Mouse (Mus musculus) forebrain, embryonic 12.5 days (tissue): ENCODE measurements around the gene T2. TPM values are rescaled to one million over a fixed set of nuclear protein-coding genes. Genes with fewer than 3 reads are reported as not detected.

Source experiments
- ATAC-seq: fragments of 200-750 bp; cut with Nextera tagmentation; 2 replicates; pipeline ENCODE4 v1.8.0; 2017; ENCODE audit warnings: moderate TSS enrichment; ENCODE audit not compliant: low FRiP score
- H3K27ac ChIP-seq: fragments of 300-500 bp; sonication (generic); 2 replicates; pipeline ENCODE4 v1.5.1; 2016; ENCODE audit warnings: mild to moderate bottlenecking
- H3K27me3 ChIP-seq: fragments of 300-500 bp; sonication (generic); 2 replicates; pipeline ENCODE4 v1.6.1; 2016; ENCODE audit warnings: mild to moderate bottlenecking
- H3K36me3 ChIP-seq: fragments of 300-500 bp; sonication (generic); replicated peaks from 2 replicates; pipeline ENCODE4 v1.6.1; 2016; ENCODE audit warnings: mild to moderate bottlenecking
- H3K4me1 ChIP-seq: fragments of 300-500 bp; sonication (generic); 2 replicates; pipeline ENCODE4 v1.6.1; 2016
- H3K4me2 ChIP-seq: fragments of 300-500 bp; sonication (generic); 2 replicates; pipeline ENCODE4 v1.6.1; 2016; ENCODE audit warnings: mild to moderate bottlenecking, moderate library complexity
- H3K4me3 ChIP-seq: fragments of 300-500 bp; sonication (generic); replicated peaks from 2 replicates; pipeline ENCODE4 v1.5.1; 2016; ENCODE audit warnings: mild to moderate bottlenecking
- H3K9ac ChIP-seq: fragments of 300-500 bp; sonication (generic); 2 replicates; pipeline ENCODE4 v1.6.1; 2016; ENCODE audit warnings: mild to moderate bottlenecking
- H3K9me3 ChIP-seq: fragments of 300-500 bp; sonication (generic); 2 replicates; pipeline ENCODE4 v1.6.1; 2016
- WGBS: fragments of 180-500 bp; shearing (Covaris S2); methylation state at CpG from one replicate; pipeline ENCODE4 v1.1.7; 2016; 5-methylcytosine and 5-hydroxymethylcytosine counted together
- polyA plus RNA-seq: library from polyadenylated mRNA; unstranded; fragments of >200 nt; fragmentation: Nextera tagmentation; extraction: Ambion mirVana; gene quantifications from 2 replicates; pipeline ENCODE4 v1.2.1, GENCODE M21; 2016

Gene T2
- polyA plus RNA-seq, 1 experiment from 2014 or later = 0.55 TPM

DNA sequence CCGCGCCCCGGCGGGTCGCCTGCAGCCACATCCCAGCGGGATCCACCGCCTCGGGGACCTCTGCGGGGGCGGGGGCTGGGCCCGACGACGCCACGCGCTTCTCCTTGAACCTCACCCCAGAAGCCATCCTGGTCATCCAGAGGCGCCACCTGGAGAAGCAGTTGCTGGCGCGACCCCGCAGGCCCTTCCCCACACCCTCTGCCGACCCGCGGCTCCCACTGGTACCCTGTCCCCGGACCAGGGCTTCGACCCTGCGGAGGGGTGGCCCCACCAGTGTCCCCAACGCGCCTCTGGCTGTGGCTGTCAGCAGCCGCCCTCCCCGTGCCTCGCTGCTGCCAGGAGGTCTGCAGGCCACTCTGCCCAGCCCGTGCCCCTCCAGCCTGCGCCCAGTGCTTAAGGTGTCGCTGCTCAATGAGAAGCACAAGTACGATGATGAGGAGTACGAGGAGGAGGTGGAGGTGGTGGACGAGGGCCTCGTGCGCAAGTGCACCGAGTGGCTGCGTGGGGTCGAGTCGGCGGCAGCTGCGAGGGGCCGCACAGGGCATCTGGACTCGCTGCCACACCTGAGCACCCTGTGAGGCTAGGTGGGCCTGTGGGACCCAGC lies 14.3 kb upstream of the T2 start:
- whole genome bisulfite sequencing = 12% methylated on average over 43 of the region's 46 CpGs
- peak; percentile 47 for ATAC-seq
- Histone ChIP-seq H3K4me3 (peak overlapping the region; percentile 66), H3K4me2 (peak overlapping the region; percentile 99), H3K9ac (peak overlapping the region; percentile 82), H3K9me3 (no peaks in the 10 kb centered on the region), H3K4me1 (peaks cover 25% of the 10 kb centered on the region), H3K36me3 (no peaks in the 10 kb centered on the region), H3K27me3 (peaks cover 51% of the 10 kb centered on the region), H3K27ac (peak overlapping the region; percentile 66; the same call in 1 of the 2 replicates)

DNA sequence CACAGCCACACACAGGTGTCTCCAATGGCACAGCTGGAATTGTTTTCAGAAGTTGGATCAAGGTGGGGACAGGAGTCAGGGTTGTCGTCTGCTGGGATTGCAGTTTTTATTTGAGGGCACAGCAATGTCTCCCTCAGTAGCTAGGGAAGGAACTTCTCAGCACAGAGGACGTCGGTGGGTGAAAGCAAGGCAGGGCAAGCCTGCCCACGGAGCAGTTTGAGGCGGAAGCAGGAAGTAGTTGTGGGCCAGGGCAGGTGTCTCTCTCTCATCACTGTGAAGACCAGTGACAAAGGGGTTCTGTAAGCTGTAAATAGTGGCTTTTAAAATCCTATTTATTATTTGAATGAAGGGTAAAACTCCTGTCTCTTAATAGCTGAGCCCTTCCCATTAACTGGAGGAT lies 13.1 kb upstream of the T2 start:
- WGBS = 44% methylated on average over 5 of the region's 5 CpGs
- Histone ChIP-seq H3K36me3 (no peaks in the 10 kb centered on the region), H3K27ac (no peak overlapping the region), H3K4me2 (0 out of 2 replicates have a peak overlapping the region, but pooled peaks have one; percentile 99), H3K4me3 (no peak overlapping the region), H3K9me3 (no peaks in the 10 kb centered on the region), H3K9ac (no peak overlapping the region), H3K4me1 (peaks cover 25% of the 10 kb centered on the region), H3K27me3 (peaks cover 51% of the 10 kb centered on the region)
- no peak for ATAC-seq

DNA sequence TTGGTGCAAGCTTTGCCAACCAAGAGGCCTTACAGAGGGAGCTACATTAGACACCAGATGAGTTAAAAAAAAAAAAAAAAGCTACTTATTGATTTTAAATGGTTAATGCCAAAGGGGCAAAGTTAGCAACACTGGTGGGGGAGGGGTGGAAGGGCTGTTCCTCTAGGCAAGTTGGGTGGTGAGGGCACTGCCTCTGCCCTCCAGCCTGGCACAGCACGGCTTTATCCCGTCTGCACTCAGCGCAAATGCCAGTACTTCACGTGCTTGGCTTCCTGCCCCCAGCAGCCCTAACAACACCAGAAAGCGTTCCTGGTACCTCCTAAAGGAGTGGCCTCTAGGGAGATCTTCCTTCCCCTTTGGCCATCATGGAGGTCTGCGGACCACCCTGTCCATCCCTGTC lies 12.4 kb upstream of the T2 start:
- WGBS = 81% methylated on average over 6 of the region's 6 CpGs
- Histone ChIP-seq H3K4me3 (no peak overlapping the region), H3K9ac (no peak overlapping the region), H3K27ac (no peak overlapping the region), H3K4me2 (no peak overlapping the region), H3K27me3 (peaks cover 49% of the 10 kb centered on the region), H3K36me3 (no peaks in the 10 kb centered on the region), H3K9me3 (no peaks in the 10 kb centered on the region), H3K4me1 (peaks cover 25% of the 10 kb centered on the region)
- ATAC-seq = no peak

DNA sequence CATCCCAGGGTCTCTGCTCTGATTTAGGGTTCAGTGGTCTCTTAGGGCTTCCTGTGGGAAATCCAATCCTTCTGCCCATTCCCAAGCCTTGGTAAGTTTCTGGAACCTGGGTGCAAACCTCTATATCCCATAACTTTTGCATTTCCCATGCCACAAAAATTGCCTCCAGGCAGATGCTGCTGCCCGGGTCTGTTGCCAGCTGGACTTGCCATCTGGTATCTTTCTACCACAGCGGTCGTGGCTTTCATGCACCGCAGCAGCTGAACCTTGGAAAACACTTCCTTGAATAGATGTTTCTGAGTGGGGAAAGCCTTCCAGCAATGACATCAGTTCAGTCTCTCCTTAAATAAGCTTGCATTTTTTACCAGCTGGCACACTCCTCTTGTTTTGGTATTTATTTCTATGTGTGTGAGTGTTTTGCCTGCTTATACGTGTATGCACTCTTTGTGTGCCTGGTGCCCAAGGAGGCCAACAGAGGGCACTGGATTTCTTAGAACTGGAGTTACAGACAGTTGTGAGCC lies 8.0 kb upstream of the T2 start:
- H3K4me3 ChIP-seq = no peak overlapping the region
- no peaks in the 10 kb centered on the region for H3K36me3 ChIP-seq
- peaks cover 12% of the 10 kb centered on the region for H3K4me1 ChIP-seq
- ATAC-seq = no peak
- 0 out of 2 replicates have a peak, but pooled peaks cover 6% of the 10 kb centered on the region for H3K27me3 ChIP-seq
- no peaks in the 10 kb centered on the region for H3K9me3 ChIP-seq
- WGBS = 72% methylated on average over 5 of the region's 5 CpGs
- H3K9ac ChIP-seq = no peak overlapping the region
- H3K4me2 ChIP-seq = no peak overlapping the region
- no peak overlapping the region for H3K27ac ChIP-seq

DNA sequence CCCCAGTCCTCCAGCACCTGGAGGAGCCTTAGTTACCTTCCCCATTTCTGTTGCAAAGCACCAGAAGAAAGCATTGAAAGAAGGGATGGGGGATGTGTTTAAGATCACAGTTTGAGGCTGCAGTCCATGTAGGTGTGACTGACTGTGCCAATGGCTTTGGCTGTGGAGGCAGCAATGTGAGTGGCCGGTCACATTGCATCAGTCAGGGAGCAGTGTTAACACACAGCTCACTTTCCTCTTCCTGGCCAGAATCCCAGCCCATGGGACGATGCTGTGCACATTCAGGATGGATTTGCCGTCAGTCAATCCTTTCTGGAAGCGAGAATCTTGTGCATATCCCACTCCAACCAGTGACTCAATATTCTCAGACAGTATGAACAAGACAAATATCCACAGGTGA lies 6.9 kb upstream of the T2 start:
- Histone ChIP-seq H3K27me3 (no peaks in the 10 kb centered on the region), H3K4me3 (no peak overlapping the region), H3K9ac (no peak overlapping the region), H3K4me2 (no peak overlapping the region), H3K4me1 (peaks cover 9% of the 10 kb centered on the region), H3K27ac (no peak overlapping the region), H3K9me3 (no peaks in the 10 kb centered on the region), H3K36me3 (no peaks in the 10 kb centered on the region)
- ATAC-seq = no peak
- 87% methylated on average over 4 of the region's 4 CpGs for WGBS

DNA sequence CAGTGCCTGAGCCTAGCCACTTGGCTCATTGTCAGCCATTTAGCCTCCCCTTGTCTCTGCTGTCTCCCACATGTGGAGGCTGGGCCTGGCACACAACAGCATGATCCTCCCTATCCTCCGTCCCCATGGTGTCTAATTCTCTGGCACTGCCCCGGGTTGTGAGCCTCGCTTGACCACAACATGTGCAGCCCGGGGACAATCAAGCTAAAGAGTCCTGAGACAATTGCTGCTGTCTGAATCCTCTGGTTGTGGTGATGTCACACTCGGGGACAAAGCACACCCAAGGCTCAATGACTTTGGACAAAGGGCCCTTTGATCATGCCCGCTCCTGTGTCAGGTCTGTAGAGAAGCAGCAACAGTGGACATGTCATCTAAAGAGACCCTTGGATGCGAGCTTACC lies 4.7 kb upstream of the T2 start:
- Histone ChIP-seq H3K4me3 (no peak overlapping the region), H3K36me3 (no peaks in the 10 kb centered on the region), H3K9ac (no peak overlapping the region), H3K4me1 (peaks cover 9% of the 10 kb centered on the region), H3K4me2 (no peak overlapping the region), H3K27ac (no peak overlapping the region), H3K9me3 (no peaks in the 10 kb centered on the region), H3K27me3 (no peaks in the 10 kb centered on the region)
- 23% methylated on average over 7 of the region's 7 CpGs for WGBS
- no peak for ATAC-seq

DNA sequence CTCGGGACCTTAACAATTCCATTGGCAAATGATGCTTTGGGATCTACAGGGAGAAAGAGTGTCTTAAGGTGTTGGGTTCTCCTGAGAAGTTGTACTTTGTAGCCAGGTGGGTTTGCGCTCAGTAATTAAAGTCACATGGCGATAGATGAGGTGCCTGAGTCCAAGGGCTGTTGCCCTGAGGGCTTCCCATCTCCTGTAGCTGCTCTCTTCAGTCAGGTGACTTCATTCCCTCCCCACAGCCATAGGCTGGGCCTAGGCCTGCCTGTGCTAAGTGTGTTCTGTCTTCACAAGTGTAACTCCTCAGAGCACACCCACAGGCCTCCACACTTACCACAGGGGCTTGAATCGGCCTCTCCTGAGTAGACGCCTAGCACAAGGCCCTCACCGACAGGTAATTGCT lies 1.7 kb downstream of the T2 start:
- no peak overlapping the region for H3K9ac ChIP-seq
- H3K9me3 ChIP-seq = no peaks in the 10 kb centered on the region
- 94% methylated on average over 6 of the region's 6 CpGs for WGBS
- H3K4me1 ChIP-seq = peaks cover 13% of the 10 kb centered on the region; the same call in 1 of the 2 replicates
- ATAC-seq = no peak
- H3K4me3 ChIP-seq = no peak overlapping the region
- H3K27ac ChIP-seq = no peak overlapping the region
- H3K4me2 ChIP-seq = no peak overlapping the region
- no peaks in the 10 kb centered on the region for H3K36me3 ChIP-seq
- no peaks in the 10 kb centered on the region for H3K27me3 ChIP-seq

DNA sequence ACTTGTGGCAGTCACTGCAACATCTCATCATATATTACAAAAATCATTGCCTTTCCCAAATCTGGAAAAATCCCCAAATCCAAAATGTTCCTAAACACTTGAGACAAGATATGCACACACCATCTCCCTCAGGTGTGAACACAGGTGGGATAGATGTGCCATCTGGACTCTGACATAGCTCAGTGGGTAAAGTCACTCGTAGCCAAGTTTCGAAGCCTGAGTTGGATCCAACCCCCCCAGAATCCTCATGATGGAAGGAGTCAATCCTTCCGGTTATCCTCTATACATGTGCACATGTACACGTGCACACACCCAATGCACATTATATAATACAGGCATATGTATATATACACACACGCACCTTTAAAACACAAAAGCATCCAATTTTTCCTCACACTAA lies 5.1 kb downstream of the T2 start:
- Histone ChIP-seq H3K9me3 (no peaks in the 10 kb centered on the region), H3K27me3 (no peaks in the 10 kb centered on the region), H3K4me2 (no peak overlapping the region), H3K9ac (no peak overlapping the region), H3K4me3 (no peak overlapping the region), H3K36me3 (no peaks in the 10 kb centered on the region), H3K27ac (no peak overlapping the region), H3K4me1 (peaks cover 13% of the 10 kb centered on the region; the same call in 1 of the 2 replicates)
- no peak for ATAC-seq
- WGBS = 87% methylated on average over 5 of the region's 5 CpGs

DNA sequence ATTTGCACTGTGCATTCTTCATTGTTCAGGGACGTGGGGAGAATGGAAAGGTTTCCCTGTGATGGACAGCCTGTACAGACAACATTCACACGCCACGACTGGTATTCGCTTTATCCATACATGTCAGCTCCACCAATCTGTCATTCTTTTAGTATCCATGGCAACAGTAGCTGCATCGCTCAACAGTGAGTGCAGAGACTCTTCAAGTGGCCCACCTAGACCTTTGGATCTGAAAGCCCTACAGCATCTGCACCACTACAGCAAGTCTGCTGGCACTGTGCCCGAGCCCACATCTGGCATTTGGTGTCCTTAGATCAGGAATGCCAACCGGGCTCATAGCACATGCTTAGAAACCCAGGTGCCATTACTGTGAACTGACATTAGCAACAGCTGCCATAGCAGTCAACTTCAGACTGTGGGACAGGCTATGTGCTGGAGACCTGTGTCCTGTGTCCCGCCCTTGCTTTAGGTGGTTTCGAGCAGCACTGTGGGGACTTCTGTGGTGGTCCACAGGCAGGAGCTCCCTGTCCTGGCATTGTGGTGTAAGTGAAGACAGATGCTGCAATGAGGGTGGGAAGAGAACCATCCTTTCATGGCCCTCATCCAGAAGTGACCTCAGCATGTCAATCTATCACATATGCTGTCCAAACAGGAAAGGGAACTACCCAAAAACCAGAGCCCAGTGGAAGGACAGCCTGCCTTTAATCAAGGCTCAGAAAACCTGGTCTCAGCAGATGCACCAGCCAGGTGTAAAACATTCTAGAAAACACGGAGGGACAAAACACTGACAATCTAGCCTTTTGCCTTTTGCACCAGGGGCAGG lies 5.7 kb downstream of the T2 start:
- Histone ChIP-seq H3K27ac (no peak overlapping the region), H3K27me3 (no peaks in the 10 kb centered on the region), H3K4me2 (no peak overlapping the region), H3K9ac (no peak overlapping the region), H3K36me3 (no peaks in the 10 kb centered on the region), H3K9me3 (no peaks in the 10 kb centered on the region), H3K4me3 (no peak overlapping the region), H3K4me1 (peaks cover 17% of the 10 kb centered on the region)
- 65% methylated on average over 10 of the region's 10 CpGs for WGBS
- no peak for ATAC-seq

DNA sequence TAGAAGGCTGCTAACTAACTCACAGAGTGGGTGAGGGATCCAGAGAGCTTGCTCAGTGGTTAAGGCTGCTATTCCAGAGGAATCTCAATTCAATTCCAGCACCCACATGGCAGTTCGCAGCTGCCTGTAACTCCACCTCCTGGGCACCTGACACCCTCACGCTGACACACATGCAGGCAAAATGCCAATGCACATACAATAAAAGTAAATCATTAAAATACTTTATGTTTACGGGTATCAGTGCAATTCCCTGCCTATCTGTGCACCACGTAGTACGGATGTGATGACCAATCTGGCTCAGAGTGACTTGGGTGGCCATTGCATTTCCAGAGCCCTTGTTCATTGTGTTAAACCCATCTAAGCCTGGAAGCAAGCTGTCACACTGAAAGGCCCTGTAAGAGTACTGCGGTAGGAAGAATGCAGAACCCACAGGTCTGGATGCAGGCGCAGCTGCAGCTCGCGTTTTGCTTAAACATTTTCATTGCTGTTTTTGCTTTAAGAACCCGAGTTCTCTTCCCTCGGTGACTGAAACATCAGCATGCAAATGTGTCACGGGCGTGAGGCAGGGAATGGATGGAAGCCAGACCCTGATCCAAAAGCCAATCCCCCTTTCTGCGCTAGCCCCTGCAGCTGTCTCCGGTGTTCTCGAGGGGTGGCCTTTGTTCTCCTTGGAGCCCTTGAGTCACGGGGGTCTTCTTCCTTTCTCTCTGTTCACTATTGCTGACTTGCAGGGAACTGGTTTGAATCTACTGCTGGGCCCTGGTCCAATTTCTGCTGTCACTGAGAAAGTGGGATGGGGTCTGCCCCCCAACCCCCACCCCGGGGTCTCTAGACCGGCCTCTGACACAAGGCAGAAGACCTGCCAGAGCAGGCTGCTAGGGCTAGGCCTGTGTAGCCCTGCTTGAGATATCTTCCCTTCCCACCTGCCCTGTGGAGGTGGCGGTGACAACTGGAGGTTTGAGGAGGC lies 12.0 kb downstream of the T2 start:
- ATAC-seq = peak; percentile 52
- H3K9ac ChIP-seq = peak overlapping the region; percentile 44
- peak overlapping the region; percentile 97 for H3K27ac ChIP-seq
- no peak overlapping the region for H3K4me3 ChIP-seq
- 12% methylated on average over 20 of the region's 20 CpGs for WGBS
- H3K36me3 ChIP-seq = no peaks in the 10 kb centered on the region
- H3K27me3 ChIP-seq = no peaks in the 10 kb centered on the region
- H3K4me1 ChIP-seq = peaks cover 61% of the 10 kb centered on the region
- no peaks in the 10 kb centered on the region for H3K9me3 ChIP-seq
- peak overlapping the region; percentile 43 for H3K4me2 ChIP-seq

DNA sequence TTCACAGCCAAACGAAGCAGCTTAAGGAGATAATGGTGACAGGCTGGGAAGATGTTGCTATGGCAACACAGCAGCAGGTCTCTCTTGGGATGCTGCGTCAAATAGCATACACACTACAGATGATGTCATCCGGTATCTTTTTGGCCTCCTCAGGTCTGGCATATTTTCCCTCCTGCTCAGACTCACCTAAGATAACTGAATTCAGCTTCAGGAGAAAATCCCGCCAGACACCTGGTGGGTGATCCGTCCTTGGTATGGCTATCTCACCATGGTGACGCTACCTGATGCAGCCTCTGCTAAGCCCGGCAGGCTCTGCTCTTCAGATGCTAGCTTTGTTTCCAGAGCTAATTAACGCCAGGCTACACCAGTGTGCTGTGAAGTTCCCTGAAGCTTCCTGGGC lies 12.8 kb downstream of the T2 start:
- peak; percentile 74 for ATAC-seq
- 5% methylated on average over 8 of the region's 8 CpGs for WGBS
- H3K9me3 ChIP-seq = no peaks in the 10 kb centered on the region
- peak overlapping the region; percentile 44 for H3K9ac ChIP-seq
- no peak overlapping the region for H3K4me3 ChIP-seq
- peak overlapping the region; percentile 43 for H3K4me2 ChIP-seq
- peak overlapping the region; percentile 97 for H3K27ac ChIP-seq
- peaks cover 69% of the 10 kb centered on the region for H3K4me1 ChIP-seq
- H3K27me3 ChIP-seq = no peaks in the 10 kb centered on the region
- H3K36me3 ChIP-seq = no peaks in the 10 kb centered on the region

DNA sequence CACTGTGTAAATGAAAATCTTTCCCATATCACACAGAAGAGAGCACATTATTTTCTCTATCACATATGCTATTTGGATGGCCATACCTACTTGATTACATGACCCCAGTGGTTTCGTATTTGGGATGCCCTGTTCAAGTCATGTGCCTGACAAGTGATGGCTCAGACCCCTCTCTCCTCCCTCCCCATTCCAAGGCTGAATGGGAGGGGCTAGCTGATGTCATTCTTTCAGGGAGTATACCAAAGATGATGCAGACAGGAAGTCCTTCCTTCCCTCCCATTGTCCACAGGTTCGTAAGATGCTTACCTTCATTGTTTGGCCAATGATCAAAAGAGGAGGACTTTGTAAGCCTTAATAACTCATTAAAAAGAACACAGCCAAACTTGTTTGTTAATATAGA lies 13.4 kb downstream of the T2 start:
- Histone ChIP-seq H3K9me3 (no peaks in the 10 kb centered on the region), H3K4me3 (no peak overlapping the region), H3K27me3 (no peaks in the 10 kb centered on the region), H3K9ac (no peak overlapping the region), H3K27ac (peak overlapping the region; percentile 97), H3K36me3 (no peaks in the 10 kb centered on the region), H3K4me1 (peaks cover 69% of the 10 kb centered on the region), H3K4me2 (peak overlapping the region; percentile 43; the same call in 1 of the 2 replicates)
- ATAC-seq = no peak
- 30% methylated on average over 2 of the region's 2 CpGs for WGBS
